Mouse (Mus musculus): ENCODE results near the gene Rps15.
A peak's percentile ranks its signal among the peaks of the same experiment; 100 is the strongest.

The Rps15 gene

DNA sequence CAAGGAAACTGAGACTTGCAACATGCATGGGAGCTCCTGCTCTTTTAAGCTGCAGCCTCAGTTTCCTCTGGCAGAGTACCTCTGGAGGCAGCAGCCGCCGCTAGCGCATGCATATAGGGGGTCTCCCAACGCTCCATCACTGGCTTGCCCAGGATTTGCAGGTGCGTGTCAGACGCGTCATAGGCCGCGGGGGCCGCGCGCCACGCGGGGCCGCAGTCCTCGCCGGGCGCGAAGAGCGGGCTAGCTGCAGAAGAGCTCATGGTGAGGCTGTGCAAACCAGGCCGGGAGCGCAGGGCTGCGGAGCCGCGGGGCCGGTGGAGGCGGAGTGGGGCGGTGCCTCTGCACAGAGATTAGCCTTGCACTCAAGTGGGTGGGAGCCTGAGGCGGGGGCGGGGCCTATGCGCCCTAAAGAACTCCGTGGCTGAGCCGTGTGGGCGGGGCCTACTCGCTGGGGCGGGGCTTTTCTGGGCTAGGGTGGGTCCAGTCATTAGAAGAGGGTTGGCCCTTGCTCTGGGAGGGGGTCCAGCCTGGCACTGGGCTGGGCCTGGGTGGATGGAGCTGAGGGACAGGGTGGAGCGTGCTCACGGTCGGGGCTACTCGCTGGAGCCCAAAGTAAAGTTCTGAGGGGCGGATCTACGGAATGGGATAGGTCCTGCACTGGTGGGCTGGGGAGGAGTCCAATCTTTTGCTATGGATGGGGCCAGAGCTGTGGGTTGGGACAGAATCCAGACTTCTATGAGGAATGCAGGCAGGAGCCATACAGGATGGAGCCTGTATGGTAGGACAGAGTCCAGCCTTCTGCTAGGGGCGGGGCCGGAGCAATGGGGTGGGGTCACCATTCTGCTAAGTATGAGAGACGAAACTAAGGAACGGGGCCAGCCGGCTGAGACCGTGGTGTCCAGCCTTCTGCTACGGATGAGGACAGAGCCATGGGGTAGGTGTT, 31.3 kb upstream of the Rps15 start, which contains the start of the genes Gamt and Dazap1:
TSS of gene Gamt (minus strand) at position 371 of the 943 bp plus-strand sequence.
TSS of gene Dazap1 (plus strand) at position 845 of the 943 bp plus-strand sequence.
- DNase-seq (ENCODE audit: low read depth, low spot score), result peak; percentile 96

DNA sequence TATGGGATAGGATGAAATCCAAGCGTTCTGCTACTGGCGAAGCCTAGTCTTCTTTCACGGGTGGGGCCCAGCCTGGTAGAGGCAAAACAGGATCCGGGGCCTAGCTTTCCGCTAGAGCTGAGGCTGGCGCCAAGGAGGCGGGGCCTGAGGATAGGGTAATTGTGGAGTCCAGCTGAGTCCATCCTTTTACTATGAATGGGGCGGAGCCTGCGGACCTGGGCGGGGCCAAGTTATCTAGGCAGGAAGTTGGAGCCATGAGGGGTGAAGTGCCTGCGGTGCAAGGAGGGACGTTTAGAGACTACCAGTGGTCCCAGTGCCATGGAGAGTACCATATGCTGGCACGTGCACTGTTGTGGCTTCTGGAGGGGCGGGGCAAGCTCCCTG, 30.7 kb upstream of the Rps15 start:
- DNase-seq (ENCODE audit: low read depth, low spot score), result peak; percentile 97

DNA sequence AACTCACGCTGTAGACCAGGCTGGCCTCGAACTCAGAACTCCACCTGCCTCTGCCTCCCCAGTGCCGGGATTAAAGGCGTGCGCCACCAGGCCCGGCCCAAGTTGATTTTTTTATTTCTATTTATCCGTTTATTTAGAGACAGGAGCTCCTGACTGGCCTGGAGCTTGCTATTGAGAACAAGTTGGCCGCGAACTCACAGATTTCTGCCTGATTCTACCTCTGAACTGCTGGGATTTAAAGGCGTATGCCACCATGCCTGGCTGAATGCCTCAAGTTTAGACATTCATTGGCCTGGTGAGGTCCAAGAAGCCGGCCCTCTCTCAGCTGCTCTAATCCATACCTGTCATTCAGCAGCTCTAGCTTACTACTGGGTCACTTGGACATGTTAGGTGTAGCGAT, 30.1 kb upstream of the Rps15 start:
- DNase-seq (ENCODE audit: low read depth, low spot score), result no peak

DNA sequence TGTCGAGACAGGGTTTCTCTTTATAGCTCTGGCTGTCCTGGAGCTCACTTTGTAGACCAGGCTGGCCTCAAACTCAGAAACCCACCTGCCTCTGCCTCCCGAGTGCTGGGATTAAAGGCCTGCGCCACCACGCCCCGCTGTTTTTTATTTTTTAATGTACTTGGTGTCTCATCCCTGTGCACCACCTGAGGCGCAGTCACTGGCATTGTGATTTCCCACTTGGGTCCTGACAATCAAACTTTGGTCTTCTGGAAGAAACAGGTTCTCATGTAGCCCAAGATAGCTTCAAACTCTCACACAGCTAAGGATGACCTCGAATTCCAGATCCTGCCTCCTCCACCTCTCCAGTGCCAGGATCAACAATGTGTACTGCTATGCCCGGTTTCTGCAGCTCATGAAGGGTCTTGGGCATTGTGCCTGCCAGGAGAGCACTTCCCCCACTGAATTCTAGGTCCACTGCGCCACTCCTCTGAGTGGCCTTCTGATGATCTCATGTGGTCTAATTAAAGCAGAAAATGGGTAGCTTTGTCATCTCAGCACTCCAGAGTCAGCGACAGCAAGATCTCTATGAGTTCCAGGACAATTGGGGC, 29.4 kb upstream of the Rps15 start:
- DNase-seq (ENCODE audit: low read depth, low spot score), result no peak

DNA sequence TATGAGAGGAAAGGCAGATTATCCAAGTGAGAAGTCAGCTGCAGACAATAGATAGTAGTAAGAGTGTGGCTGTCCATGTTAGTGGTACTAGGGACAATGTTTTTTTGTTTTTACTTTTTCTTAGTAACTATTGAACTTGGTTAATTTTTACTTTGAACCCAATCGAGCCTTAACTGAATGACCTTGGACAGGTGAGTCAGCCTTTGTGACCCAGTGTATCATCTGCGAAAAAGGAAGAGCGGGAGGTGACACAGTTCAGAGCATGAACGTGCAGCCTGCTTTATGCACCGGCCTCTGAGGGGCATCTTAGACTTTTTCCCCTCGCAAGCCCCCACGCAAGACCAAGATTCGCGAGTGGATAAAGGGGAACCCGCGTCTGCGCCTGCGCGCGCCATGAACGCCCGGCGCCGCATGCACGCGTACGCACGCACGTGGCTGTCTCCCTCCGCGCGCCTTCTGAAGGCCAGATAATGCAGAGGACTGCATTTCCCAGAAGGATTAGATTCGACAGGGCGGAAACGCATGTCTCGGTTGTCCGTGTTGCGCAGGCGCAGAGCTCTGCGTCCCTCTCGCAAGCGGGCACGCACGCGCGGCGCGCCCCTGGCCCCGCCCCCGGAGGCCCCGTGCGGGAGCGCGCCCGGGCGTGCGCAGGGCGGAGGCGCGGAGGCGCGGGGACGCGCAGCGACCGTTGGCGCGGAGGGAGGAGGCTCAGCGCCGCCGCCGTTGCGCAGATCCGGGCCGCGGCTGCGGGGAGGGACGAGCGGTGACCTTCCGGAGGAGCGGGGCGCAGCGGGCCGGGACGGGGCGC, 27.7 kb upstream of the Rps15 start:
- DNase-seq (ENCODE audit: low read depth, low spot score), result peak; percentile 99

DNA sequence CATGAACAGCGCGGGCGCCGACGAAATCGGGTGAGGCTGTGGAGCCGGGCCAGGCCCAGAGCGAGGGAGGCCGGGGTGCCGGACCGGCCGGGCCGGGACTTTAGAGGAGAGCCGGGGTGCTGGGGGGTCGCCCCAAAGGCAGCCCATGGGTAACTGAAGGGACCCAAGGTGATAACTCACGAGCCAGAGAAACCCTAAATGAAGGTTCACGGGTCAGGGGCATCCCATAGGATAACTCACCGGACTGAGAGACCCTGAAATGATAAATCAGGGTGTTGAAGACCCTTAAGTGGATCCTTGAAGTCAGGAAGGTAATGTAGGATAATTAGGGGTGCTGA, 27.1 kb upstream of the Rps15 start:
- no peak for DNase-seq (ENCODE audit: low read depth, low spot score)

DNA sequence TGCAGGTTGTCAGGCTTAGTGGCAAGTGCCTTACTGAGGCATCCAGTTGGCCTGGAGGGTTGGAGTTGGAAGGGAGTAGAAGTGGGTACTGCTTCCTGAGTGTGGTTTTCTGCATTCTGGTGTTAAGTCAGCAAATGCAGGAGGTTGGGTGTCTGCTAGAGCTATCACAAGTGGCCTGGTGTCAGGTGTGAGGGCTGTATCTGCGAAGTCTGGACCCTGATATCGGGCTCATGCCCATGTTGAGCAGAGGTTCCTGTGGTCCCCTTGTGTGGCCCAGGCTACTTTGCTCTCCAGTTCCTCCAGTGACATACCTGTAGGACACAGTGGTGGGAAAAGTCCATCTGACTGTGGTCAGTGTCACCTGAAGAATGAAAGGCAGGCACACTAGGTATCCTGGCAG, 22.2 kb upstream of the Rps15 start:
- DNase-seq (ENCODE audit: low read depth, low spot score), result no peak

DNA sequence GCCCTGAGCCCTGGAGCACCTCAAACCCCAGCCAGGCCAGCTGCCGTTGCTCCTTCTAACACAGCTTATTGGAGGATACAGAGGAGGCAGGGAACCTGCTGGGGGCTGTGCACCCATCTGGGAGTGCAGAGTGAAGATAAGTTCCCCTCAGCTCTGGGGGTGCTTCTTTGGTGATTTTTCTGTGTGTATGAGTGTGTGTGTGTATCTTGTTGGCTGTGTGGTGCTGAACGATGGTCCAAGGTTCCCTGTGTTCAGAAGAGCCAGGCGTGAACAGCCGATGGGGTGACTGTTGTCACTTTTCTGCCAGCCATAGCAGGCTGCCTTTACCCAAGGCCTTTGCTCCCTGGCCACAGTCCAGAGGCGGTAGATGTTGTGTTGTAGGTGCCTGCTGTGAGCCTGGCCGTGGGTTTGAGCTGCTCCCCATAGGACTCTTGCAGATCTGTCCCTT, 21.5 kb upstream of the Rps15 start:
- DNase-seq (ENCODE audit: low read depth, low spot score), result no peak

DNA sequence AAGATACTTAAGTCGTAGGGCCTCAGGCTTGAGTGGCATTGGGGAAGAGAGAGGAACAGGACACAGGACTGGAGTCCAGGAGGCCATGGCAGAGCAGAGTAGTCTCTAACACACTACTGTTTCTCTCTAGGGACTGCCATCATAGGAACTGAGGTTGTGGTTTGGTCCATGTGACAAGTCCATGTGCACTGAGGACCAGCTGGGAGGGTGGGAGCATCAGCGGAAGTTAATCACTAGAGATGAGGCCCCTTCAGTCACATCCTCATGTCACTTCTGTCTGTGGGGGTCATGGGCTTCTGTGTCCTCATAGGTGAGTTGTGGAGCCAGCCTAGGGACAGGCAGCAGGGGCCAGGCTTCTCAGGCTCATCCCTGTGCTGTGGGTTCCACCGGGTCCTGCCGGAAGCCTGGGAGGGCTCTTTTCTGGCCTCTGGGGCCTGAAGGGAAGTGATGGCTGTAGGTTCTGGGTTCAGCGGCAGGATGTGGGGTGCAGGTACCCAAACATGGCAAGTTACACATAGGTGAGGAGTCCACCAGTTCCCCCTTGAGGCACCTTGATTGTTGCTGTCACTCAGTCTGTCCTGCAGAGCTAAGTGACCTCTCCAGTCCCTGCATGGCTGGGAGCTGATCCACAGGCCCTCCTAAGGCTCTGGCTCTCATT, 20.9 kb upstream of the Rps15 start:
- DNase-seq (ENCODE audit: low read depth, low spot score), result no peak

DNA sequence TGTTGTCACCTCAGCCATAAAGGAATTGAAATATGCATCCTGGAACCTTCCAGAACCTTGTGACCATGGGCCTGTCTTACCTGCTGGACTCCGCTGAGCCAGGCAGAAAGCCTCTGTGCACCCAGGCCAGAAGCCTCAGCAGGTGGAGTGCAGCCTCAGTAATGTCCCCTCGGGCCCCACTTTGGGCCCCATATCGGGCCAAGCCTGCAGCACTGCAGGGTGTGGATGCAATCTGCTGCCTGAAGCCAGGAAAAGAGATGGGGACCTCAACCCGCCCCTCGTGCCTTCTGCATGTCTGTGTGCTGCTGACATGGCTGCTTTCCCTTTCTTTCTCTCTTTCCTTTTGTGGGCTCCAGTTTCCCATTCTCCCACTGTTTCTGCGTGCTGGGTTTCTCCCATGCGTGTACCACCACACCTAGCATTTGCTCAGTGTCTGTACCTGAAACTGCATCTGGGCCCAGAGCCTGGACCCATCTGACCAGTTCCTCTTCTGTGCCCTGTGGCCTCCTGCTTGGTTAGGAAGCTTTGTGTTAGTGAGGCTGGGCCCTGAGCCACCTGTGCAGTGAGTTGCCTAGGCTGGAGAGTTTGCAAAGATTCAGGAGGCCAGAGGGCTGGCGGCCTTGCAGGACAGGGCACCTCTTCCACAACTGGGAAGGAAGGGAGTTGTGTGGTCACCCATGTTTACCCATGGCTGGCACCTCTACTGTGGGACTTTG, 20.2 kb upstream of the Rps15 start:
- DNase-seq (ENCODE audit: low read depth, low spot score), result no peak

DNA sequence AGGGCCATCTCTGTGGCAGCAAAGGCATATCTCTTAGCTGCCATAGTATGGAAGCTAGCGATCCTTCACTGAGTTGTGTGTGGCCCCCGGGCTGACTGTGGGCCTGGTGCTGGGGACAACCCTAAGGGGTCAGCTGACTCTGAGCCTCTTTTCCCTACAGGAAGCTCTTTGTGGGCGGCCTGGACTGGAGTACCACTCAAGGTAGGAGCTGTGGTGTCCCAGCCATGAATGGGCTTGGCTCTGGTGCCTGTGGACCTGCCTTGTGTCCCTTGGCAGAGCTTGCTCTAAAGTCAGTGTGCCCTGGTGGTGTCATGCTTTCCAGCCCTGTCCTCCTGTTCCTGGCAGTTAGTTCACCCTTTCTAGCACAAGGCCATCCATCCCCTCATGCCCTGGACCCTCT, 18.4 kb upstream of the Rps15 start:
- DNase-seq (ENCODE audit: low read depth, low spot score), result no peak

DNA sequence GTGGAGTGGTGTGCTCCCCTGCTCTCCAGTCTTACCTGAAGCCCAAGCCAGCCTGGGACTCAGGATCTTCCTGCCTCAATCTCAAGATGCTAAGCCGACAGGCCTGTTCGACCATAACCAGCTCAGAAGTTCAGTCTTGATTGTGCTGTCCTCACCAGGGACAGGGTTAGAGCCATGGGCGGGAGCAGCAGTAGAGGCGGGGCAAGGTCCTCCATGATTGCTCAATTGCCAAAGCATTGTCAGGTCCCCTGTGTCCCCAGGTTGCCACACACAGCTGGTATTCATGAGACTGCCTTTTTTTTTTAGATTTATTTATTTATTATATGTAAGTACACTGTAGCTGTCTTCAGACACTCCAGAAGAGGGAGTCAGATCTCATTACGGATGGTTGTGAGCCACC, 16.0 kb upstream of the Rps15 start:
- DNase-seq (ENCODE audit: low read depth, low spot score), result no peak

DNA sequence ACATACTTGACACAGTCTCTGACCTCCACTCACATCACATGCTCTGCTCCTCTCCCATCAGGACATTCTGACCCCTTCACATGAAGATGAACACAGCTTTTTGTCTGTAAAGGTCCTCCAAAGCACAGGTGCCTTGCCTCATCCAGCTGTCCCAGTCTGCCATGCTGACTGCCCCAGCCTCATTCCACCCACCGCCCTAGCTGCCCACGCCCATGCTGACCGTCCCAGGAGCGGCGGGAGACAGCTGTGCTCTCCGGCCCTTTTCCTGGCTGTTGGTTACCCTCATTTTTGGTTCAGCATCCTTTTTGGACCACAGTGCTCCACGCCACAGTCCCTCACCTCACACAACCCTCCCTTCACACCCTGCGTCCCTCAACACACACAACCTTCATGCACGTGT, 13.9 kb upstream of the Rps15 start:
- no peak for DNase-seq (ENCODE audit: low read depth, low spot score)

DNA sequence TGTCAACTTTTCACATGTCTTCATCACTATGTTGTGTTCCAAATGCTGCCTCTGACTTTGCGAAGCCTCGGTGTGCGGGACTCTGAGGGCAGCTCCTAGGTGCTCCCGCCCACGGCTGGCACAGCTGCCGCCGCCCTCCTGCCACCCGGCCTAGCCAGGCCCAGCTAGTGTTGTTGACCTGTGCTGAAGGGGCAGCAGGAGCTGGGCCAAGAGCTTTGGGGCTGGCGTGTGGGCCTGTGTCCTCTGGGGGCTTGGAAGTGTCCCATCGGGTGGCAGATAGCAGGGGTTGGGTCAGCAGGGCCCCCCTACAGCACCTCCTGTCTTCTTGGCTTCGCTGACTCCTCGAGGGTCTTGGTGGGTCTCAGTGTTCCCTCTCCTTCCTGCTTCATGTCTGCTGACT, 13.0 kb upstream of the Rps15 start:
- no peak for DNase-seq (ENCODE audit: low read depth, low spot score)

DNA sequence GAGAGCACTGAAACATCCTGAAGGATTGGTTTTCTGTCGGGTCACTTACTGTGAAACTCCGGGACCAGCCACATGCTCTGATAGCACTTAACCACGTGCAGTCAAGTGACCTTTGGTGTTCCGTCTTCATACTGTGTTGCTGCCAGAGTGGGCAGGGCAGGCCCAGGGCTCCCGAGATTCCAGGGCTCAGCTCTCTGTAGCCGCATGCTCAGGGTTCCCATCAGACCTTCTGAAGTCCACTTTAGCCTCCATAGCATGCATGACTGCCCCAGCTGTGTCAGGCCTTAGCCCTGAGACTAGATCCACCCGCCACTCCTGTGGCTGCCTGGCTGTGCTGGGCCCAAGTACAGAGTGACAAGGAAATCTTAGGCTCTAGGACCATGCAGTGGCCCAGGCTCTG, 10.9 kb upstream of the Rps15 start:
- DNase-seq (ENCODE audit: low read depth, low spot score), result no peak

DNA sequence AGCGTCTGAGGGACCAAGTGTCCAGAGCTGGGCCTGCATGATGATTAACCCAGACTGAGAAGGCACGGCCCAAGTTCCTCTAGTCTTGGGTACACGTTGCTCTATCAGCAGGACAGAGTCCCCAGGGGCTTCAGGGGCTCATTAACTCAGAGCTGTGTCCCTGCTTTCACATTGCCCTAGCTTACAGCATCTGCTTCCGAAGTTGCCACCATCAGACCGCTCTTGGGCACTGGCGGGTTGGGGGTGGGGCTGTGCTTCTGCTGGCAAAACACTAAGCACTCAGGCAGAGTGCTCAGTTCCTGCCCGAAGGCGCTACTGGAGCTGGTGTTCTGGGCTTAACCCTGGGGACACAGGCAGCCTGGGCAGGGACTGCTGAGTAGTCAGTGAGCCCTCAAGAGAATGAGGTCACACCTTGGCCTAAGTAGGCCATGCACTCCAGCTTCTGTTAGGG, 10.3 kb upstream of the Rps15 start:
- no peak for DNase-seq (ENCODE audit: low read depth, low spot score)

DNA sequence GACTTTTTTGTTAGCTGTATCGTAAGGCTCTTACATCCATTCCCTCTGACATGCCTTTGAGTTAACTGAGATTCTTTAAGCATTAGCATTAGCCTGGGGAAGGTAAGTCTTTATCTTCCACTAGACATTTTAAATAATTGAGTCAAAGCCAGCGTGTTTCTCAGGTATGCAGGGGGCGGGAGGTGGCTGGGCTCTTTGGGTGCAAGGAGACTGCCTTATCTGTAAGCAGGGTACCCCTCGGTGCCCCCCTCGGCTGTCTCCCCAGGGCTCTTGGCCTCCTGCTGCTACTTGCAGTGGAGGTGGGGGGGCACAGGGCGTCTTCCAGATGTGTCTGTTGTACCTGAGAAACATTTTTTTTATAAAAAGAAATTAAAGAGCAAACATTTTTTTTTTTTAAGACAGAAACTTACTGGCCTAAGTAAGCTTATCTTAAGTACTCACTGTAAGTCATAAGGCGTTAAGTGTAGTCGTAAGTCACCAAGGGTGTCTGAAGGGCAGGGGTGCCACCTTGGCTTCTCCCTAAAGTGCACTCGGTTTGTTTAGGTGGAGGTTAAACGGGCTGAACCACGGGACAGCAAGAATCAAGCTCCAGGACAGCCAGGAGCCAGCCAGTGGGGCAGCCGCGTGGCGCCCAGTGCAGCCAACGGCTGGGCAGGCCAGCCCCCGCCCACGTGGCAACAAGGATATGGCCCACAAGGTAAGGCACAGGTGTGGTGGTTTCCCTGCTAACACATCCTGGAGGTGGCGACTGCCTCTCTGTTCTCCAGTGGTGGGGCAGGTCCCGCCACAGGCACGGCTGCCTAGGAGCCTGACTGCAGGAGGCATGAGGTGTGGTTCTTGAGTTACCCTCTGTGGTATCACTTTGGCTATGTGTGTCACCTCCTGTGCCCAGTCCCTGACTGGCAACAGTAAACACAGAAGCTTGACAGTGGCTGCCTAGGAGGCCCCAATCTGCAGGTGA, 9.5 kb upstream of the Rps15 start:
- no peak for DNase-seq (ENCODE audit: low read depth, low spot score)

DNA sequence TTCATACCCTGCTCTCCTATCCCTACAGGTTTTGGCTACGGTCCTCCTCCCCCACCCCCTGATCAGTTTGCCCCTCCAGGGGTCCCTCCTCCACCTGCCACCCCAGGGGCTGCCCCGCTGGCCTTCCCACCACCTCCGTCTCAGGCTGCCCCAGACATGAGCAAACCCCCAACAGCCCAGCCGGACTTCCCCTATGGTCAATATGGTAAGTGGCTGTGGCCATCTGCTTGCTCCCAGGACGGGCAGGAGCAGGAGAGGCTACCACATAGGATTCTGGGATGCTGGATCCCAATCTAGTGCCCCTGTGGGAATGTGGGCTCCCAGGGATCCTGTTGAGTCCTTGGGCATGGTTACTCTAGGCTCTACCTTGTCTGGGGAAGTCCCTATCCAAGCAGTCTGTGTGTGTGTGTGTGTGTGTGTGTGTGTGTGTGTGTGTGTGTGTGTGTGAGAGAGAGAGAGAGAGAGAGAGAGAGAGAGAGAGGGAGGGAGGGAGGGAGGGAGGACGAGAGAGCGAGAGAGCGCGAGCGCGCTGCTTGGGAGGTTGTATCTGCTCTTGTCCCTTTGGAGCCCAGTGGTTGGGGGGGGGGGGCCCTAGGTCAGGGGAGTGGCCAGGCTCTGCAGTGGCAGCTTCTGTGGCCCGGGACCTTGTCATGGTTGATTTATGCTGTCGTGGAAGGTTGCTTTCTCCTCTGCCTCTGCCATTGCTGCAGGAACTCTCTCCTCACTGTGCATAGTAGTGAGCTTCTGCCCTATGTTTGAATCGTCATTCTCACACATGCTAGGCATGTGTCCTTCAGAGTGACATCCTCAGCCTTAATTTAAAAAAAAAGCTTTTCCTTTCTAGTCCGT, 6.8 kb upstream of the Rps15 start:
- no peak for DNase-seq (ENCODE audit: low read depth, low spot score)

DNA sequence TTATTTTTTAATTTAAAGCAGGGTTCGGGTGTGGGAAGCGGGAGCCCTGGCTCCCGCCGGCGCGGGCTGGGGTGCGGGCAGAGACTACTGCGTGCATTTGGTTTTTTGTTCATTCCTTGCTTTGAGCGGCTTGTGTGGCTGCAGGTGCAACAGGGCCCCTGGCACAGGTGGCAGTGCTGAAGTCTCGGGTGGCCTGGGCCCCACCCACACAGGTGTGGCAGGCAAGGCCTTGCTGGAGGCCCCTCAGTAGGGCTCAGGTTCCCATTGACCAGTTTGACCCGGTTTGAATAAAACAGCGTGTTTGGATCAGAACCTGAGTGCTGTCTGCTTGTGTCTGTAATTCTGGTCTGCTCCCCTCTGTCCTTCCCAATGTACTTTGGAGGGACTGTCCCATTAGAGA, 4.2 kb upstream of the Rps15 start:
- DNase-seq (ENCODE audit: low read depth, low spot score), result no peak
